Mouse (Mus musculus) right cerebral cortex, postnatal 4 days (tissue): ENCODE measurements around the gene Ankrd35.
"Not testable (repeated sequence)": the region's sequence is repeated elsewhere in the genome, so short reads cannot be mapped to it uniquely, and the experiment has no call there.

Experiments used
- DNase-seq: peaks from one replicate; pipeline ENCODE4 v3.0.0-alpha.2; 2022

Gene Ankrd35

GRCm38 (mm10) chr3:96673514-96673913 is 3.6 kb downstream of the Ankrd35 start:
- no peak for DNase-seq

- DNase-seq: no peak
These were observed 4.5 kb downstream of the Ankrd35 start for GRCm38 (mm10) chr3:96674442-96674841.

GRCm38 (mm10) chr3:96675171-96675570 is 5.2 kb downstream of the Ankrd35 start:
- DNase-seq: no peak

- no peak for DNase-seq
These were observed 5.8 kb downstream of the Ankrd35 start for GRCm38 (mm10) chr3:96675690-96676089.

- no peak for DNase-seq
These were observed 8.5 kb downstream of the Ankrd35 start for GRCm38 (mm10) chr3:96678456-96678855.

- no peak for DNase-seq
These were observed 9.3 kb downstream of the Ankrd35 start for GRCm38 (mm10) chr3:96679159-96679674.

GRCm38 (mm10) chr3:96680269-96680956 is 10.5 kb downstream of the Ankrd35 start:
- DNase-seq: no peak

- DNase-seq: no peak
These were observed 13.6 kb downstream of the Ankrd35 start for GRCm38 (mm10) chr3:96683496-96683895.

- no peak for DNase-seq
These were observed 14.4 kb downstream of the Ankrd35 start for GRCm38 (mm10) chr3:96684151-96684821.

GRCm38 (mm10) chr3:96684822-96685156 is 14.9 kb downstream of the Ankrd35 start:
- no peak for DNase-seq

GRCm38 (mm10) chr3:96686057-96686456 is 16.1 kb downstream of the Ankrd35 start:
- DNase-seq: not testable (repeated sequence)

- DNase-seq: no peak
These were observed 18.9 kb downstream of the Ankrd35 start for GRCm38 (mm10) chr3:96688854-96689253.

- no peak for DNase-seq
These were observed 20.4 kb downstream of the Ankrd35 start for GRCm38 (mm10) chr3:96690298-96690697.

- DNase-seq: no peak
These were observed 22.6 kb downstream of the Ankrd35 start for GRCm38 (mm10) chr3:96692506-96692905.

- no peak for DNase-seq
These were observed 23.6 kb downstream of the Ankrd35 start for GRCm38 (mm10) chr3:96693579-96693978.

GRCm38 (mm10) chr3:96696198-96696765 is 26.4 kb downstream of the Ankrd35 start, which contains the start of gene Pias3:
Gene Pias3 (plus strand): TSS chr3:96696384.
- DNase-seq: peak; percentile 45

- peak; percentile 76 for DNase-seq
These were observed 27.1 kb downstream of the Ankrd35 start for GRCm38 (mm10) chr3:96696766-96697732.

- DNase-seq: no peak
These were observed 29.2 kb downstream of the Ankrd35 start for GRCm38 (mm10) chr3:96698993-96699690.

- DNase-seq: no peak
These were observed 30.4 kb downstream of the Ankrd35 start for GRCm38 (mm10) chr3:96700376-96700775.

GRCm38 (mm10) chr3:96701003-96701402 is 31.1 kb downstream of the Ankrd35 start:
- no peak for DNase-seq

- DNase-seq: peak; percentile 46
These were observed 34.8 kb downstream of the Ankrd35 start for GRCm38 (mm10) chr3:96704778-96705177.

GRCm38 (mm10) chr3:96706217-96706616 is 36.3 kb downstream of the Ankrd35 start:
- DNase-seq: no peak
